Mouse (Mus musculus) ES-E14 (cell line): ENCODE data around the gene 1700001L19Rik. TPM values are rescaled to one million over a fixed set of nuclear protein-coding genes. Genes with fewer than 3 reads are reported as not detected.
"Not testable (repeated sequence)": the region's sequence is repeated elsewhere in the genome, so short reads cannot be mapped to it uniquely, and the experiment has no call there.

Experiments used
- DNase-seq: peaks from one replicate; pipeline ENCODE4 v3.0.0-alpha.2; 2013; ENCODE audit warnings: low read depth, low spot score
- H3K27ac ChIP-seq: 2 replicates; pipeline ENCODE4 v1.5.1; 2012; ENCODE audit warnings: low read depth, mild to moderate bottlenecking, low read length, moderate library complexity, mixed read lengths; ENCODE audit not compliant: poor library complexity, insufficient read depth, severe bottlenecking
- H3K36me3 ChIP-seq: 2 replicates; pipeline ENCODE4 v1.6.1; 2012; ENCODE audit warnings: mild to moderate bottlenecking, low read length, moderate library complexity, mixed read lengths; ENCODE audit not compliant: control insufficient read depth, poor library complexity, insufficient read depth, severe bottlenecking
- H3K4me1 ChIP-seq, 2 experiments: fragments of 150-350 bp in 1 of 2; sonication (generic) in 1 of 2; 2 replicates each; pipeline ENCODE4 v1.6.1; 2012; ENCODE audit warnings: low read length in 2 of 2, mild to moderate bottlenecking in 1 of 2, mixed read lengths in 1 of 2; ENCODE audit not compliant: control insufficient read depth in 2 of 2, insufficient read depth in 2 of 2, poor library complexity in 1 of 2
- H3K4me3 ChIP-seq, 2 experiments: fragments of 150-350 bp in 1 of 2; sonication (generic) in 1 of 2; 2 replicates each; pipeline ENCODE4 v1.5.1; 2012; ENCODE audit warnings: low read length in 2 of 2, low read depth in 1 of 2, mild to moderate bottlenecking in 1 of 2, mixed read lengths in 1 of 2; ENCODE audit not compliant: insufficient read depth in 1 of 2, poor library complexity in 1 of 2, severe bottlenecking in 1 of 2
- H3K9ac ChIP-seq: 2 replicates; pipeline ENCODE4 v1.6.1; 2012; ENCODE audit warnings: low read depth, mild to moderate bottlenecking, low read length, mixed read lengths; ENCODE audit not compliant: poor library complexity, insufficient read depth, severe bottlenecking
- H3K9me3 ChIP-seq: fragments of 150-350 bp; sonication (generic); 2 replicates; pipeline ENCODE4 v1.6.1; 2012; ENCODE audit warnings: low read depth, mild to moderate bottlenecking, low read length; ENCODE audit not compliant: control insufficient read depth, insufficient read depth
- CHD2 ChIP-seq: IDR thresholded peaks from 2 replicates; pipeline ENCODE4 v1.6.1; 2014; ENCODE audit warnings: mild to moderate bottlenecking, low read depth, low read length, inconsistent platforms
- HCFC1 ChIP-seq: IDR thresholded peaks from 2 replicates; pipeline ENCODE4 v1.6.1; 2012; ENCODE audit warnings: low read length, inconsistent platforms, borderline replicate concordance; ENCODE audit not compliant: insufficient read depth
- MAFK ChIP-seq: IDR thresholded peaks from 2 replicates; pipeline ENCODE4 v1.6.1; 2014; ENCODE audit warnings: mild to moderate bottlenecking, low read depth, low read length, inconsistent platforms; ENCODE audit not compliant: insufficient read depth
- ZC3H11A ChIP-seq: IDR thresholded peaks from 2 replicates; pipeline ENCODE4 v1.6.1; 2012; ENCODE audit warnings: low read depth, mild to moderate bottlenecking, inconsistent platforms, low read length, borderline replicate concordance
- ZNF384 ChIP-seq: IDR thresholded peaks from 2 replicates; pipeline ENCODE4 v1.6.1; 2012; ENCODE audit warnings: low read depth, low read length, inconsistent platforms
- in situ Hi-C, 2 experiments: fragments of 600-800 bp; cut with MboI; formaldehyde crosslinking; loops; one replicate each; pipeline ENCODE4 v1.15.1; 2025; ENCODE audit warnings: low sequenced_read_pairs in 2 of 2, inconsistent platforms in 1 of 2; ENCODE audit not compliant: unreplicated experiment in 2 of 2
- total RNA-seq: library from RNA; depleted of rRNA; stranded (reverse); fragments of 300-350 nt; gene quantifications from 2 replicates; pipeline ENCODE4 v1.2.3, GENCODE M21; 2012; rRNA removed

Gene 1700001L19Rik
- total RNA-seq = 0.27 and 0.48 TPM in 2 replicates

- Histone ChIP-seq H3K27ac (no peak within 1 kb of the TSS), H3K9ac (no peak within 1 kb of the TSS), H3K9me3 (no peaks in the 10 kb centered on the region), H3K4me3 (peak within 1 kb of the TSS; percentile 1 to 40; a peak in 2 of 4 replicates), H3K36me3 (peaks cover 4% of the 10 kb centered on the region), H3K4me1 (no peaks in the 10 kb centered on the region; a peak in 1 of 4 replicates)
- DNase-seq = no peak
- TF ChIP-seq HCFC1 (no peak), MAFK (no peak), ZC3H11A (no peak), ZNF384 (no peak), CHD2 (no peak)
- in situ Hi-C loops = no loop called here
Observed at GRCm38 (mm10) chr13:68597199-68597598, at the start of gene 1700001L19Rik. Gene 1700001L19Rik (plus strand): TSS chr13:68597421.

GRCm38 (mm10) chr13:68553391-68553790 lies 43.8 kb upstream of the 1700001L19Rik start:
- DNase-seq, H3K27ac ChIP-seq, H3K4me3 ChIP-seq, H3K4me1 ChIP-seq, H3K9ac ChIP-seq, in situ Hi-C loops, H3K36me3 ChIP-seq, H3K9me3 ChIP-seq: not testable (repeated sequence)

- no peak for DNase-seq
- no peak overlapping the region for H3K9ac ChIP-seq
- H3K9me3 ChIP-seq = no peaks in the 10 kb centered on the region
- in situ Hi-C loops = no loop called here
- H3K27ac ChIP-seq = no peak overlapping the region; the same call in 1 of the 2 replicates
- no peak overlapping the region for H3K4me3 ChIP-seq
- TF ChIP-seq MAFK (no peak), ZNF384 (no peak), ZC3H11A (no peak), HCFC1 (no peak), CHD2 (no peak)
- H3K4me1 ChIP-seq = peaks cover 2 to 7% of the 10 kb centered on the region in 2 experiments; a peak in 2 of 4 replicates
- H3K36me3 ChIP-seq = peaks cover 59% of the 10 kb centered on the region
Observed at GRCm38 (mm10) chr13:68568110-68568509, 29.1 kb upstream of the 1700001L19Rik start.

- Histone ChIP-seq H3K4me1 (peaks cover 2 to 7% of the 10 kb centered on the region in 2 experiments; a peak in 2 of 4 replicates), H3K9ac (no peak overlapping the region; the same call in 1 of the 2 replicates), H3K27ac (peak overlapping the region; percentile 23), H3K9me3 (no peaks in the 10 kb centered on the region), H3K36me3 (peaks cover 55% of the 10 kb centered on the region), H3K4me3 (no peak overlapping the region)
- TF ChIP-seq CHD2 (no peak), ZNF384 (no peak), HCFC1 (no peak), MAFK (no peak), ZC3H11A (no peak)
- in situ Hi-C loops = no loop called here
- DNase-seq = no peak
Observed at GRCm38 (mm10) chr13:68568548-68568947, 28.7 kb upstream of the 1700001L19Rik start.

- peaks cover 52% of the 10 kb centered on the region for H3K36me3 ChIP-seq
- H3K27ac ChIP-seq = no peak overlapping the region
- in situ Hi-C loops = no loop called here
- no peak overlapping the region for H3K4me3 ChIP-seq
- peak; percentile 31; the same call in 1 of the 2 replicates for TF ChIP-seq ZC3H11A
- no peak for TF ChIP-seq MAFK
- peaks cover 4 to 9% of the 10 kb centered on the region in 2 experiments; a peak in 2 of 4 replicates for H3K4me1 ChIP-seq
- no peak overlapping the region for H3K9ac ChIP-seq
- peak; percentile 71 for DNase-seq
- no peaks in the 10 kb centered on the region for H3K9me3 ChIP-seq
Observed at GRCm38 (mm10) chr13:68569589-68570336, 27.5 kb upstream of the 1700001L19Rik start.
